Mouse (Mus musculus) small intestine, adult 2 months (tissue): ENCODE measurements around the gene Aqp6.

Experiments used
- CTCF ChIP-seq: fragments of 200-500 bp; IDR thresholded peaks from 2 replicates; pipeline ENCODE4 v1.5.1; 2012; ENCODE audit warnings: low read depth, mild to moderate bottlenecking, control low read depth, inconsistent platforms, low read length, moderate library complexity, mixed read lengths; ENCODE audit not compliant: insufficient replicate concordance, insufficient read length; ENCODE audit errors: extremely low read depth
- POLR2A ChIP-seq: fragments of 200-500 bp; IDR thresholded peaks from 2 replicates; pipeline ENCODE4 v1.6.1; 2012; ENCODE audit warnings: low read depth, mild to moderate bottlenecking, control low read depth, inconsistent platforms, low read length, moderate library complexity

DNA sequence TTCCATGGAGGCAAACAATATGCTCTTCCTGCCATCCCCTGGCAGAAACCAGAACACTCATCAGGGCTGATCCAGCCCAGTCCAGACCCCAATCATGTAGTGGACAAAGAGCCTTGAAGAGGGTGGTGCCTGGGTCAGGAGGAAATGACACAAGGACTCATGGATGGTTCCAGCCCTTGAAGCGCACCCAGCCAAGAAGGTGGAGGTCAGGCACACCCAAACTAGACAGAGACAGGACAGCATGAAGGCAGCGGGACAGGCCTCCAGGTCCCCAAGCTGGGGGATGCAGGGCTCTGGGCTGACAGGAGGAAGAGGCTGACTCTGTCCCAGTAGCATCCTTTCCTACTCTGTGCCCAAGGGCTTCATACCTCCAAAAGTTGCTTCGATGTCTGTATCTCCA lies 14.7 kb upstream of the Aqp6 start:
- TF ChIP-seq CTCF (no peak), POLR2A (no peak)
